Comparison of ENCODE assay signal across 12 mouse cellular contexts in genomic region chr11:101680634-101681325, GRCm38 (mm10). TPM values are rescaled to one million over a fixed set of nuclear protein-coding genes. Genes with fewer than 3 reads are reported as not detected.
A peak's percentile ranks its signal among the peaks of the same experiment; 100 is the strongest.
DNase-seq lines count a peak whose midpoint lies in the region; ATAC-seq lines count a peak whose summit lies in the region.
"Had no signal": no experiment of that assay in that cellular context is flagged by ENCODE, and none has a peak within 500 bp of the region (broad histone marks: within the 10 kb centered on the region; RNA-seq: fewer than 3 reads in every experiment).

No protein-coding gene starts in this region.

- peaks cover 8% of the 10 kb centered on the region for H3K4me1 ChIP-seq in heart, embryonic 15.5 days (replicated peaks)
- H3K4me1 ChIP-seq in midbrain, embryonic 14.5 days (ENCODE audit: control insufficient read depth, insufficient read depth, low read length): peaks cover 5% of the 10 kb centered on the region; the same call in 1 of the 2 replicates
- no peaks in the 10 kb centered on the region for H3K4me1 ChIP-seq in midbrain, embryonic 11.5 days (ENCODE audit: control insufficient read depth, insufficient read depth, low read length)
- peaks cover 12% of the 10 kb centered on the region for H3K4me1 ChIP-seq in forebrain, embryonic 14.5 days (ENCODE audit: control insufficient read depth, insufficient read depth, low read length)
- H3K4me1 ChIP-seq in stomach, embryonic 16.5 days (ENCODE audit: control insufficient read depth, insufficient read depth, low read length): peaks cover 6% of the 10 kb centered on the region; the same call in 1 of the 2 replicates

- intact Hi-C loops in heart, postnatal 14 days (cut with DNase I): no loop called here

- no peaks in the 10 kb centered on the region for H3K36me3 ChIP-seq in heart, embryonic 15.5 days
- H3K36me3 ChIP-seq in midbrain, embryonic 14.5 days (ENCODE audit: control insufficient read depth, insufficient read depth, low read length): no peaks in the 10 kb centered on the region
- H3K36me3 ChIP-seq in midbrain, embryonic 11.5 days (ENCODE audit: control insufficient read depth, insufficient read depth, low read length): no peaks in the 10 kb centered on the region
- H3K36me3 ChIP-seq in forebrain, embryonic 14.5 days (ENCODE audit: control insufficient read depth, insufficient read depth, low read length): no peaks in the 10 kb centered on the region
- no peaks in the 10 kb centered on the region for H3K36me3 ChIP-seq in stomach, embryonic 16.5 days (ENCODE audit: control insufficient read depth, insufficient read depth, low read length)

- DNase-seq in heart, postnatal 14 days: no peak
- no peak for DNase-seq in midbrain, embryonic 14.5 days
- no peak for DNase-seq in midbrain, embryonic 11.5 days (ENCODE audit: low spot score, missing footprints)
- peak; percentile 72 for DNase-seq in forebrain, embryonic 14.5 days (ENCODE audit: low spot score)
- no peak for DNase-seq in layer of hippocampus, postnatal 10 days (ENCODE audit: low spot score in 2 of 2)
- no peak for DNase-seq in Muller cell, postnatal 12 days (ENCODE audit: inconsistent ontology term)
- DNase-seq: cerebellum, adult 9-11 months; gastrocnemius, postnatal 14 days; layer of hippocampus, adult 9-11 months had no signal

- H3K9ac ChIP-seq in heart, embryonic 15.5 days: no peak overlapping the region
- no peak overlapping the region for H3K9ac ChIP-seq in midbrain, embryonic 14.5 days (replicated peaks; ENCODE audit: low read length)
- no peak overlapping the region for H3K9ac ChIP-seq in midbrain, embryonic 11.5 days (ENCODE audit: low read length)
- H3K9ac ChIP-seq in forebrain, embryonic 14.5 days (ENCODE audit: low read length): no peak overlapping the region; the same call in 1 of the 2 replicates
- 0 out of 2 replicates have a peak overlapping the region, but pooled peaks have one; percentile 14 for H3K9ac ChIP-seq in stomach, embryonic 16.5 days (ENCODE audit: low read length)

- 54% methylated on average over 3 of the region's 3 CpGs for WGBS in heart, embryonic 15.5 days
- 43% methylated on average over 3 of the region's 3 CpGs for WGBS in midbrain, embryonic 14.5 days
- 54% methylated on average over 3 of the region's 3 CpGs for WGBS in midbrain, embryonic 11.5 days
- 20% methylated on average over 3 of the region's 3 CpGs for WGBS in forebrain, embryonic 14.5 days
- 47% methylated on average over 3 of the region's 3 CpGs for WGBS in stomach, embryonic 16.5 days

- H3K27me3 ChIP-seq in heart, embryonic 15.5 days: no peaks in the 10 kb centered on the region
- H3K27me3 ChIP-seq in midbrain, embryonic 14.5 days (ENCODE audit: control insufficient read depth, insufficient read depth, low read length): no peaks in the 10 kb centered on the region
- H3K27me3 ChIP-seq in midbrain, embryonic 11.5 days (ENCODE audit: control insufficient read depth, insufficient read depth, low read length): no peaks in the 10 kb centered on the region
- no peaks in the 10 kb centered on the region for H3K27me3 ChIP-seq in forebrain, embryonic 14.5 days (replicated peaks; ENCODE audit: control insufficient read depth, insufficient read depth, low read length)
- H3K27me3 ChIP-seq in stomach, embryonic 16.5 days (ENCODE audit: control insufficient read depth, insufficient read depth, low read length): no peaks in the 10 kb centered on the region

- peak overlapping the region; percentile 39; the same call in 1 of the 2 replicates for H3K27ac ChIP-seq in heart, embryonic 15.5 days
- peak overlapping the region; percentile 37; the same call in 1 of the 2 replicates for H3K27ac ChIP-seq in midbrain, embryonic 14.5 days (replicated peaks; ENCODE audit: low read depth, low read length)
- no peak overlapping the region for H3K27ac ChIP-seq in midbrain, embryonic 11.5 days (ENCODE audit: low read depth, low read length)
- peak overlapping the region; percentile 60; the same call in 1 of the 2 replicates for H3K27ac ChIP-seq in forebrain, embryonic 14.5 days (ENCODE audit: low read depth, low read length)
- H3K27ac ChIP-seq in stomach, embryonic 16.5 days (ENCODE audit: low read length): no peak overlapping the region

- no peak overlapping the region for H3K4me3 ChIP-seq in heart, embryonic 15.5 days
- no peak overlapping the region for H3K4me3 ChIP-seq in midbrain, embryonic 14.5 days (replicated peaks; ENCODE audit: low read depth, low read length)
- H3K4me3 ChIP-seq in midbrain, embryonic 11.5 days (ENCODE audit: low read depth, low read length): no peak overlapping the region
- no peak overlapping the region for H3K4me3 ChIP-seq in forebrain, embryonic 14.5 days (ENCODE audit: low read depth, low read length)
- H3K4me3 ChIP-seq in stomach, embryonic 16.5 days (replicated peaks; ENCODE audit: low read length): no peak overlapping the region

- no peaks in the 10 kb centered on the region for H3K9me3 ChIP-seq in heart, embryonic 15.5 days (replicated peaks)
- H3K9me3 ChIP-seq in midbrain, embryonic 14.5 days (ENCODE audit: control insufficient read depth, low read length): no peaks in the 10 kb centered on the region
- no peaks in the 10 kb centered on the region for H3K9me3 ChIP-seq in midbrain, embryonic 11.5 days (ENCODE audit: control insufficient read depth, low read length)
- H3K9me3 ChIP-seq in forebrain, embryonic 14.5 days (replicated peaks; ENCODE audit: control insufficient read depth, low read length): no peaks in the 10 kb centered on the region
- H3K9me3 ChIP-seq in stomach, embryonic 16.5 days (replicated peaks; ENCODE audit: control insufficient read depth, low read length): no peaks in the 10 kb centered on the region

- no peak overlapping the region for H3K4me2 ChIP-seq in heart, embryonic 15.5 days
- H3K4me2 ChIP-seq in midbrain, embryonic 14.5 days (ENCODE audit: low read length): no peak overlapping the region
- H3K4me2 ChIP-seq in midbrain, embryonic 11.5 days: no peak overlapping the region
- H3K4me2 ChIP-seq in forebrain, embryonic 14.5 days (ENCODE audit: low read length): no peak overlapping the region
- H3K4me2 ChIP-seq in stomach, embryonic 16.5 days (ENCODE audit: low read depth, low read length): no peak overlapping the region

- ATAC-seq in heart, embryonic 15.5 days (replicated peaks; ENCODE audit: insufficient number of reproducible peaks, insufficient read depth, low FRiP score, low read depth): no peak
- no peak for ATAC-seq in midbrain, embryonic 14.5 days (ENCODE audit: low FRiP score, low TSS enrichment)
- ATAC-seq in midbrain, embryonic 11.5 days (ENCODE audit: low FRiP score): no peak
- peak; percentile 84 for ATAC-seq in forebrain, embryonic 14.5 days
- no peak for ATAC-seq in stomach, embryonic 16.5 days (ENCODE audit: insufficient read depth, low FRiP score)
- ATAC-seq: CD4-positive, CD25-positive, alpha-beta regulatory T cell, adult 4 months had no signal

RNA-seq across cellular contexts. Expression of gene Arl4d, which starts 15.4 kb away (rescaled TPM):
- polyA plus RNA-seq in heart, embryonic 15.5 days (2015; fragmentation: Nextera tagmentation; extraction: Ambion mirVana): 6.1 and 7.2 TPM in 2 replicates
- 10 to 100 TPM; 28.6 to 29.6 TPM for total RNA-seq in heart, postnatal 14 days (2021)
- 3.9 and 4.5 TPM in 2 replicates for polyA plus RNA-seq in midbrain, embryonic 14.5 days (2014; fragmentation: Nextera tagmentation; extraction: Ambion mirVana)
- 3.9 and 4.4 TPM in 2 replicates for polyA plus RNA-seq in midbrain, embryonic 11.5 days (2014; fragmentation: Nextera tagmentation; extraction: Ambion mirVana)
- polyA plus RNA-seq in forebrain, embryonic 14.5 days (2014; fragmentation: Nextera tagmentation; extraction: Ambion mirVana): 40.5 and 42.7 TPM in 2 replicates
- 8.2 and 8.5 TPM in 2 replicates for polyA plus RNA-seq in stomach, embryonic 16.5 days (2015; fragmentation: Nextera tagmentation; extraction: Ambion mirVana)
- total RNA-seq in layer of hippocampus, postnatal 10 days (2021): 10 to 100 TPM; 12.1 to 13.3 TPM
- polyA plus RNA-seq: CD4-positive, CD25-positive, alpha-beta regulatory T cell, adult 4 months had no signal

RNA-seq across cellular contexts. Expression of gene Dhx8, which starts 51.9 kb away (rescaled TPM):
- 17.2 and 20.8 TPM in 2 replicates for polyA plus RNA-seq in heart, embryonic 15.5 days (2015; fragmentation: Nextera tagmentation; extraction: Ambion mirVana)
- total RNA-seq in heart, postnatal 14 days (2021): 10 to 100 TPM; 17.8 to 19.9 TPM
- 29.2 and 35.4 TPM in 2 replicates for polyA plus RNA-seq in midbrain, embryonic 14.5 days (2014; fragmentation: Nextera tagmentation; extraction: Ambion mirVana)
- polyA plus RNA-seq in midbrain, embryonic 11.5 days (2014; fragmentation: Nextera tagmentation; extraction: Ambion mirVana): 39.2 and 41.1 TPM in 2 replicates
- polyA plus RNA-seq in forebrain, embryonic 14.5 days (2014; fragmentation: Nextera tagmentation; extraction: Ambion mirVana): 31.6 and 33.3 TPM in 2 replicates
- polyA plus RNA-seq in stomach, embryonic 16.5 days (2015; fragmentation: Nextera tagmentation; extraction: Ambion mirVana): 28.5 and 29.4 TPM in 2 replicates
- total RNA-seq in layer of hippocampus, postnatal 10 days (2021): 10 to 100 TPM; 31.3 to 32.3 TPM

RNA-seq across cellular contexts. Expression of gene Rdm1, which starts 53.8 kb away (rescaled TPM):
- 45.6 and 46.4 TPM in 2 replicates for polyA plus RNA-seq in heart, embryonic 15.5 days (2015; fragmentation: Nextera tagmentation; extraction: Ambion mirVana)
- total RNA-seq in heart, postnatal 14 days (2021): 10 to 100 TPM; 32.1 to 35.6 TPM
- polyA plus RNA-seq in midbrain, embryonic 14.5 days (2014; fragmentation: Nextera tagmentation; extraction: Ambion mirVana): 13.2 and 14.0 TPM in 2 replicates
- 44.0 and 44.8 TPM in 2 replicates for polyA plus RNA-seq in midbrain, embryonic 11.5 days (2014; fragmentation: Nextera tagmentation; extraction: Ambion mirVana)
- 32.7 and 38.5 TPM in 2 replicates for polyA plus RNA-seq in forebrain, embryonic 14.5 days (2014; fragmentation: Nextera tagmentation; extraction: Ambion mirVana)
- polyA plus RNA-seq in stomach, embryonic 16.5 days (2015; fragmentation: Nextera tagmentation; extraction: Ambion mirVana): 39.6 and 40.8 TPM in 2 replicates
- total RNA-seq in layer of hippocampus, postnatal 10 days (2021): 1 to 10 TPM; 4.2 to 7.7 TPM

Comparison
In these comparisons a context has a peak if more than half of its experiments do, and no peak if none do; other contexts are left out.
1. H3K27ac ChIP-seq: peak in heart, embryonic 15.5 days (single experiment), midbrain, embryonic 14.5 days (single experiment) and forebrain, embryonic 14.5 days (single experiment); none in midbrain, embryonic 11.5 days (single experiment) and stomach, embryonic 16.5 days (single experiment).